Mouse (Mus musculus): ENCODE data around the gene Grik3. TPM values are rescaled to one million over a fixed set of nuclear protein-coding genes. Genes with fewer than 3 reads are reported as not detected.

Grik3 gene
- total RNA-seq, 2 experiments from 2014 or later: 47.3 to 51.5 TPM

DNA sequence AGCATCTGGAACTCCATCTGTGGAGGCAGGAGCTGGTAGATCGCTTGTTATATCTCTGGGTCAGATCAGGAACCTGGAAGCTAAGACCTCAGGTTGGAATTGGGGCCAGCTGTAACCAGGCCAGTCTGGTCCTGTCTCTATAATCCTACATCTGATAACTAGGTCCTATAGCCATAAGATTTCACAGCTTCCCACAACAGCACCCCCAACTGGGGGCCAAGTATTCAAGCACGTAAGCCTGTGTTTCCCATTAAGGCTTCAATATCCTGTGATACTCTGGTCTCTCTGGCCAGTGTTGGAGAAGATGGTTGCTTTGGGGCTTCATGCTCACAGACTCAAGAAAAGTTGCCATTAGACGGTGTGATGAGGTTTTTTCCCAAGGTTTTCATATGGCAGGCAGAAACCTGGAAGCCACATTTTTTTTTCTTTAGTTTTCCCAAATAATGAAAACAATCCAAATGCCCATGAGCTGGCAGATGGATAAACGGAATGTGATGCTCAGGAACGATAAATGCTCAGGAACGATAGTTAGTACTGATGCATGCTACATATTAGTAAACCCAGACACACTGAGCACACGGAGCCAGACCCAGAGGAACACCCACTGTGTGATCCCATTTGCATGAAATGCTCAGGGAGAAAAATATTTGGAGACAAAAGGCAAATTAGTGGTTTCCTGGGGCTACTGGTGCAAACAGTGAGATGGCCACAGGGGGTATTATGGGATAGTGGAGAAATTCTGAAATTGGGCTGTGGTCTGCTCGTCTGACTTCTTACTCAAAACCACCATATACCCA, 128.2 kb downstream of the Grik3 start:
- intact Hi-C loops (cut with DNase I): no loop called here
- no peak for DNase-seq (ENCODE audit: low spot score in 2 of 2)

DNA sequence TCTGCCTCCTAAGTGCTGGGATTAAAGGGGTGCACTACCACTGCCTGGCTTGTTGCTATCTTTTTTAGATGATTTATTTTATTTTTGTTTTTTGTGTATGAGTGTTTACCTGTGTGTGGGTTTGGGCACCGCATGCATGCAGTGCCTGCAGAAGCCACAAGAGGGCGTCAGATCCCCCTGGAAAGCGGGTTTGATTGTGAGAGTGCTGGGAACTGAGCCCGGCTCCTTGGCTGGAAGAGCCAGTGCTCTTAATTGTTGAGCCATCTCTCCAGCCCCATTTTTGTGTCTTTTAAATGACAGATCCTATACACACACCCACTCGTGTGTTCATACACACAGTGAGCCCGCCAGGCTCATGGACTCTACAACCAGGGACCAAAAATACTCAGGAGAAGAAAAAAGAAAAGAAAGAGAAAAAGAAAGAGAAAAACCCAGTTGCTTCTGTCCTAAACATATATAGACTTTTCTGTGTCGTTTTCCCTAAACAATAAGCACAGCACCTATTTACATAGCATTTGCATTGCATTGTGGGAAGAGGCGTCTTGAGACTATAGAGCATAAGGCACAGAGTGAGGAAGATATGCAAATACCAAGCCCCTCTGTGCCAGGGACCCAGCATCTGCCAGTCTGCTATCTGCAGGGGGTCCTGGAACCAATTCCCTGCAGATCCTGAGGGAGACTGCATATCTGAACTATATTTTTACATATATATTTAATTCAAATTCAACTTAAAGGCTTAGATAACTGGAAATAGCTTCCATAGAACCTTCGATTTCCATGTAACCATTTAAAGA, 134.6 kb downstream of the Grik3 start:
- intact Hi-C loops (cut with DNase I): no loop called here
- no peak for DNase-seq (ENCODE audit: low spot score in 2 of 2)

DNA sequence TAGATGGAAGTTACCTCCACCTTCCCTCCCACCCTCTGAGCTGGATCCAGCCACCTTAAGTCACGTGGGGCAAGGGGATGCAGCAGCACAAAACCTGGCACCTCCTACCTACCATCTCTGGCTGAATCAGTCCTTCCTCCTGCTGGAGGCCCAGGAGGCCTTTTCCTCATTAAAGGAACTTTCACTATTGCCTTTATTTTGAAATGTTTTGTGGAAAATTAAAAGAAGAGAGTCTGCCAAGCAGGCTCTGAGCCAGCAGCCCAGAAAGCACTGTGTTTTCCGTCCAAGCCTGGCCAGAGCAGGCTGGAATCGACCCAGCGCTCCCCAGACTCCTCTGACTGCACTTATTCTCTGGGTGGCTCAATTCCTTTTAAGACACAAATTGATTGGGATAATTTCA, 139.0 kb downstream of the Grik3 start:
- DNase-seq (ENCODE audit: low spot score in 2 of 2): peak in 1 of 2 experiments; percentile 40

DNA sequence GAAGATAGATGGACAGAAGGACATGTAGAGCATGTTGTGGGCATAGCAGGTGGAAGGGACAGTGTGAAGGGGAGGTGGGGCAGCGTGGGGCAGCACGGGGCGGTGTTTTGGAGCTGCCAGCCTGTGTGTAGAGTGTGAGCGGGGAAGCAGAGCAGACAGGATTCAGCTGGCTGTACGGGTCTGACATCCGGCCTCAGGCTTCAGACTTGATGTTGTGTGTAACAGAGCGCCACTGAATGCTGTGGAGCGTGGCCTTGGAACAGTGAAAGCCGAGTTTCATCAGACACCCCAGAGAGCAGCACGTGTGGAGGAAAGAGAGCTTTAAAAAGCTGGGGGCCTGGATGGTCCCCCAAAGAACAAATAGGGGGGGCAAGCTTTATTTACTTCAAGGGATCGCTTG, 144.5 kb downstream of the Grik3 start:
- no peak for DNase-seq (ENCODE audit: low spot score in 2 of 2)
- intact Hi-C loops (cut with DNase I): no loop called here

More for the DNA sequence above, 139.0 kb downstream of the Grik3 start:
- intact Hi-C loops (cut with DNase I): no loop called here

DNA sequence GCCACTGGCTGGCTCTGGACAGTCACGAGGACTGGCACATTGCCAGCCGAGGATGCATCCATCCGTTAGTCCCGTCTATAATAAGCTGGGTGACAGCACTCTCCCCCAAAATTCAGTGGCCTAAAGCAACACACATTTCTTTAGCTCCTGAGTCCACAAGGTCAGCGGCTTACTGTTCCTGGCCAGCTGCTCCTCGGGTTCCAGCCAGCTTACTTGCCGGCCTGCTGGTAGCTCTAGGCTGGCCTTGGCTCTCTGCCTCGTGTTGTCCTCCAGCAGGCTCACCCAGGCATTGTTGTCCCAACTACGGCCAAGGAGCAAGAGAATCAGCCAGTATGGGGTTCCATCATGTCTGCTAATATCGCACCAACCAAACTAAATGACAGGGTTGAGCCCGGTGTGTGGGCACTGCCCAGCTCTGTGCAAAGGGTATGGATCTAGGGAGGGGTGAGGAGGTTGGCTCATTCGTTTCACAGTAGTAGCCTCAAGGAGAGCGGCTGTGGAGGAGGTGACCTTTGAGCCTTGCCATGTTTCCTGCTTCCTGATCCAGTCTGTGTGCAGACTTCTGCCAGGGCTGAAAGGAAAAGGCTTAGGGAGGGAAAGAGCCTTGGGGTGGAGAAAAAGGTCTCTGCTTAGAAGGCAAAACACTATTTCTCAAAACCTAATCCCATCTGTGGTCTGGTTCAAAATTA, 146.3 kb downstream of the Grik3 start:
- DNase-seq (ENCODE audit: low spot score in 2 of 2): peak in 1 of 2 experiments; percentile 19
- intact Hi-C loops (cut with DNase I): no loop called here

DNA sequence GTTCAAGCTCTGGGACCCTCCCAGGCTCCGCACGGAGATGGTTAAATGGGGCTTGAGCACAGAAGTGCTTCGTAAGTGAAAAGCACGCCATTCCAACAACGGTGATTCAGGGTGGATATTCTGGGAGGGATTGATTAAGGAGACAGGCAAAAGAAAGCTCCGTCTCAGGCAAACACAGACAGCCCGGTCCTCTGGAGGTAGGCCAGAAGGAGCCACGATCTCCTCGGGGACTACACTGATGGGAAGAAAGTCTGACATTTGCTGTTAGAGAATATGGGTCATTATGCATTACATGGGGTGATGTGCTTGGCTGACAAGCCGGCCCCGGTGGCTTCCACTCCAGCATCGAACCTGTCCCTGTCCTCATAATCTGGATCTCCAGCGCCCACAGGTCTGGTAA, 146.9 kb downstream of the Grik3 start:
- intact Hi-C loops (cut with DNase I): no loop called here
- no peak for DNase-seq (ENCODE audit: low spot score in 2 of 2)

DNA sequence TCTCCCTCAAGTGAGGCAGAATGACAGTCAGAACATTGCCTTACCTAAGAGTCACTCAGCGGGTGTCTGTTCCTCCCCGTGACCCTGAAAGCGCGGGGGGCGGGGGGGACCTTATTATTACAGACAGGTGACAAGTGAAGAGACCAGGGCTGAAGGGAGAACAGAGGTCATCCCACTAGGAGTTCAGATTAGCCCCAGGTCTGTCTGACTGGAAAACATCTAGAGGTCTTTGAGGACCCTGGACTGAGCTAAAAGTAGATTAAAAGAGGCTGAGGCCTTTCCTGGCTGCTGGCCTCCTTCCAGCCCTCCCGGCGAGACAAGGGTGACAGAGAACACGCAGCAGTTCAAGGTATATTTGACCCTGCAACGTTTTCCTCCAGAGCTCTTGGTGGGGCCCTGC, 150.0 kb downstream of the Grik3 start:
- intact Hi-C loops (cut with DNase I): no loop called here
- no peak for DNase-seq (ENCODE audit: low spot score in 2 of 2)

DNA sequence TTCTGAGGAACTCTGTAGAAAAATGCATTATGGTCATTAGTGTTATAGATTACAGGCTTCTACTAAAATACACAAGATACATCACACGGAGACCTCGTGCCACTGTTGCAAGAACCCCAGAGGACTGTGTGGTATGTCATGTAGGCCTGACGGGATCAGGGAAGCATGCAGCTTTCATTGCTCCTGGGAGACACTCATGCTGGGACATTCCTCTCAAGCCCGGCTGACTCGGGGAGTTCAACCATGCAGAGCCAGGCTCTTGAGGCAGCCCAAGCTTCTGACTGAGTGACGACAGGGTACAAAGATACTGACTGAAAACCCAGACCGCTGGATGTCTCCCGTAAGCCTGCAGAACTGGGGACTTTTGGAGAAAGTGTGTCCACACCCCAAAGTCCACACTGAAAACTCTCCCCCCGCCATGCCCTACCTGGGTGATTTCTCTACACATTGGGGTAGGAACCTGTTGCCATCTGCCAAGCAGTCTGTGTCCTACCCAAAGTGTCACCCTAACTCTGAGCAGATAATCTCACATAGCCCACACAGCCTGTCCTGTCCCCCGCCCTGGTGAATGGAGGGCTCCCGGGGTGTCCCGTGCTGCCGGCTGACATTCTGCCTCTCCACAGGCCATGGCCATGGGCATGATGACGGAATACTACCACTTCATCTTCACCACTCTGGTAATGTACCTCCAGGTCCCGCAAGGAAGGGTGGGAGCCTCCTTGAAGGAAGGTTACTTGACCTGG, 150.6 kb downstream of the Grik3 start:
- DNase-seq (ENCODE audit: low spot score in 2 of 2): no peak
- intact Hi-C loops (cut with DNase I): no loop called here

DNA sequence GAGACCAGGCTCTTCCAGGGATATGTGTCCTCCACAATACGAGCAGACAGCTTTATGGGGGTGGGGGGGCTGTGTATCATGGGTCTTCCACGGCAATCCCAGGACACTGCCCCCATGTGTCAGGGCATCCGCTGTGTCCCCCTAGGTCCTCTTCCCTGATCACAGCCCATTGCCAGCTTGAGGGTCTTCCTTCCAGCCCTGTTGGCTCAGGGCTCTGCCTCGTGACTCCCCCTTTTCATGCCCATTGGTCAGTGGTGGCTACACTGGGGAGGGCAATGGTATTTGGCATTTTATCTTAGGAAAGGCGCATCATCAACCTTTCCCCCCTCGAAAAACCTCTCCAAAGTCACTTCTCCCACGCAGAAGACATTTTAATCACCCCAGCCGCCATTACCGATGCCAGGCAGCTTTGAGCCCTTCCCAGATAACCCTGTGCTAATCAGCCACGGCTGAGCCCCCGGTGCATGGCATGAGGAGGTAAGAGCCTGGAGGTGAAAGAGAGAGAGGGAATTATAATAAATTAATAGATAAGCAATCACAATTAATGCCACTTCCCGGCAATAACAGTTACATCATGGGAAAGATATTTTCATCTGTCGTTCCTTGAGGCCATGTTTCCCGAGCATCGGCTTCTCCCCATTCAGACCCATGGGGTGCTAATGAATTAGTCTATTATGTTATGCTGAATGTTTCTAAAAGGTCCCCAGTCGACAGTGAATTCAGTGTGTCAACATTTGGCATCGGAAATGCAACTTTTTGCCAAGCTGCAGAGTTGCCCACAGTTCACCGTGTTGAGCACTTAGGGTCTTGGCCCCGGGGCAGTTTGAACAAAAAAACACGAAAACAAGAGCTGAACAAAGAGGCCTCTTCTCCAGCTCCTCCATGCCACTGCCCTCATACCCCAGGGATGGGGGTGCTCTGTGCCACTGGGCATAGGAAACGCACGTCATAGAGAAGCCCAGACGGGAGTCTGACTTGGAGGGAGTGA, 154.4 kb downstream of the Grik3 start:
- peak; percentile 15 to 36 for DNase-seq (ENCODE audit: low spot score in 2 of 2)
- intact Hi-C loops (cut with DNase I): no loop called here

DNA sequence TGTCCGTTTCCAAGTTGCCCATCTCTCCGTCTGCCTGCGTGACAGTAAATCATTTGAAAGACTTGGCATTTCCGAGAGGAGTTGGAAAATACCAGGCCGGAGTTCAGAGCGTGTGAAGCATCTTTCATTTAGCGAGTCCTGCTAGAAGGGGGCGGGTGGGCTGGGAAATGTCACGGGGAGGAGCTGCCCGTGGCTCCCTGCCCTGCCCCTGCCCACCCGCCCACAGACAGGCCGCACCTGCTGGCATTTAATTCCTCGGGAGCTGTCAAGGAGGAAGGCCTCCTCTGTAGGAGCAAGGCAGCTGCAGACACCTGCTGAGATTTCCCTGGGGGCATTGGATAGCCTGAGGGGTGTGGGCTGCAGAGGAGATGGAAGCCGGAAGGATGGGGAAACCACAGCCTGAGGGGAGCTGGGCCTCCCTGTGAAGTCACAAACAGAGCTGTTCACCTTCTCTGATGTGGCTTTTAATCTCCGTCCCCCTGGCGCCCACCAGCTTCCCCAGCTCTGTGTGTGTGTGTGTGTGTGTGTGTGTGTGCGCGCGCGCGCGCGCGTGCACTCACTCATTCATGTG, 161.3 kb downstream of the Grik3 start:
- intact Hi-C loops (cut with DNase I): no loop called here
- DNase-seq (ENCODE audit: low spot score in 2 of 2): no peak

DNA sequence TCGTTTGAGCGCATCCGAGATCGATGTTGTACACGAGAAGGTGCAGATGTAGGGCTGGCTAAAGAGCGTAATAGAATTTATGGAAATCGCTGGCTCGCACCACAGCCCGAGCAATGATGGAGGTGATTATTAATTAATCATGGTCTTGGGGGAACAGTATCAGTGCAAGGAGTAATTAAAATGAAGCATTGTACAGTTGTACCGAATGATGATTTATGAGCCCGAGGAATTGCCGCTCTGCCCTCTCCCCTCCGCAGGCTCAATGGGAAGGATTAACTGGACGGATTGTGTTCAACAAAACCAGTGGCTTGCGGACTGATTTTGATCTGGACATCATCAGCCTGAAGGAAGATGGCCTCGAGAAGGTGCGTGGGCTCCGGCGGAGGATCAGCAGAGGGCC, 165.5 kb downstream of the Grik3 start:
- intact Hi-C loops (cut with DNase I): no loop called here
- DNase-seq (ENCODE audit: low spot score in 2 of 2): no peak

DNA sequence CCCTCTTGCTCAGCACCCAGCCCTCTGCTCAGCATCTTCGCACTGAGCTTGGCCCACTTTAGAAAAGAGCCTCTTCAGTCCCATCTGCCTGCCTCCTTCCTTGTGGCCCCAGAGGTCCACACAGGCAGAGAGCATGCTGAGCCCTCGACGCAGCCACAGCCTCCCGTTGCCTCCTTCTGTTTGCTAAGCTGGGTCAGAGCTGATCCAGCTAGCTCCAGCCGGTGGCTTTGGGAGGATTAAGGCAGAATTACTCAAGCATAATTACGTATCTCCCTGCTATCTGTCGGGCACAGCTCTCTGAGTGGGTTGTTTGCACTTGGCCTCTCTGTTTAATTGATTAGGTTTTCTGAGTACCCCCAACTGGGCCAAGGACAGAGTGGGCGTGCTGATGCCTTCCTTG, 167.9 kb downstream of the Grik3 start:
- DNase-seq (ENCODE audit: low spot score in 2 of 2): no peak
- intact Hi-C loops (cut with DNase I): no loop called here

DNA sequence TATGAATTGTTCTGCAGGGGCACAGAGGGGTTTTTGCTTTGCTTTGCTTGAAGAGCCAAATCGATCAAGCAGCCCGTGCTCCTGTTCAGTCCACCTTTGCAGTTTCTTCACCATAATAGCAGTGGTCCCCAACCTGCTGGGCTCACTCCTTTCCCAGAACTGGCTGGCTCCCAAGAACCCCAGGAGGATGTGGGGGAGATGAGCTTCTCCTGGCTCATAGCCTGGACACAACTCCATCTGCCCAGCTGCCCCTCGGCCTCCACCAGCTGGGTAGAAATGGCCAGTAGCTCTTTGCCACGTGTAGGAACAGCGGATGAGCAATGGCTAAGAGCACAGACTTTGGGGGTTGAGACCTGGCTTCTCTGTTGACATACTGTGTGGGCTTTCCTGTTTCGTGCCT, 171.5 kb downstream of the Grik3 start:
- intact Hi-C loops (cut with DNase I): no loop called here
- no peak for DNase-seq (ENCODE audit: low spot score in 2 of 2)

DNA sequence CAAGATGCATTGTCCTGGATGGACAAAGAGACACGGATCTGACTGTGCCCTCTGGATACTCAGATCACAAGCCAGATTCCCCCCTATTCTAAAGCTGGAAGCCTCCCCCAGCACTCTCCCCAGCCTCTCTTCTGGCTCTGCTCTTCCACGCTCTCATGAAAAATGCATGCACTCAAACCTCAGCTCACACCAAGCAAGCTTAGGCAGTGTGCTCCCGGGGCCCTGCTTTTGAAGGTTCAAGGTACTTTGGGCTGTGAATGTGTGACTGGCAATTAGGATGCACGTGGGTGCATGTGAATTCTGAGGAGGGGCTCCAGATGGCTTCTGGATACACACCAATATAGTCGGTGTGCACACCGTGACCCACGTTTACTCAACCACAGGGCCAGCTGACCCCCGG, 172.8 kb downstream of the Grik3 start:
- no peak for DNase-seq (ENCODE audit: low spot score in 2 of 2)
- intact Hi-C loops (cut with DNase I): no loop called here

DNA sequence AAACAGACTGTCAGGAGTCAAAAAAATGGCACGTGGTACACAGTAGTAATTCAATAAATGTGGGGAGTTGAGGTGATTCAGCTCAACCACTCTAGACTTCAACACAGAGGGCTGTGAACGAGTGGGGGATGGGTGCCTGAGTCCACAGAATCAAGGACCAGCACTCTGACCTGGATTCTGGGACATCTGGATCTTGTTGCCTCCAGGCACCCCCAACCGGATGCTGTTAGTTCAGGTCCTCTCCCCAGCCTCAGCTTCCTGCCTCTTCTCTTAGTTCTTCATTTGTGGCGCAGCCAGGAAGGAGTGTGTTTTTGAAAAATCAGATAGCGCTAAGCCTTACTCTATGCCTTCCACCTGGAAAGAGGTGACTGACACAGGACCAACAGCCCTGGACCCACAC, 175.5 kb downstream of the Grik3 start:
- intact Hi-C loops (cut with DNase I): no loop called here
- DNase-seq (ENCODE audit: low spot score in 2 of 2): no peak

DNA sequence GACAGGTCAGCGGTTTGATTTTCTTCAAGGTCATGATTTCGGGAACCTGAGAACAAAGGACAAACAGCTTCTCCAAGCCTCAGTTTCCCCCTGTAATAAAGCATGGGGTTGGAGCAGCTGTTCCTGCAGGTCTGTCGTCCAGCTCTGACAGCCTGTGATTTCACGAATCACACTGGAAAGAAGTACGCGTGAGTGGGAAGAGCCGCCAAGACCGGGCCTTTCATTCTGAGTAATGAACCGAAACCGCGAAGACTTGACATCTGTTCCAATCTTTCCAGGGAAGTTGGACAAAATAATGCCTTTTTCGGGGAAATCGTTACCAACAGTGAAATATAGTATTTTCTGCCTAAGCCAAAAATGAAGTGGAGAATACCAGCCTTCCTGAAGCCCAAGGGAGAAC, 191.5 kb downstream of the Grik3 start:
- intact Hi-C loops (cut with DNase I): no loop called here
- DNase-seq (ENCODE audit: low spot score in 2 of 2): peak; percentile 31 to 43

DNA sequence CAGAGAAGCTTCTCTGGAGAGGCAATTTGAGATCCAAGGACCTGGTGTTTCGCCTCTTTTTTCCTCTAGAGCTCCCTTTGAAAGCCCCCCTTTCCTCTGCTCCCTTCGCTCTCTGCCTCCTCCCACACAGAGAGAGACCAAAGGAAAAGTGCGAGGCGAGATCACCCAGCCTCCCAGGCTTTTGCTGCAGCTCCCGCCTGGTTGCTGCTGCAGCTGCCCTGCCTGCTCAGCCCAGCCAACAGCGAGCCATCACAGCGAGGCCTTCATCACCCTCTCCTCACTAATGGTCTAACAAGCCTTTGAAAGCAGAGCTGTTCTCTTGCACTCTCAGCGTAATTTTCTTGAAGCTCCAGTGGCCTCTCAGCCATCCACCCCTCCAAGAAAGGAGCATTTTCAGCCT, 196.6 kb downstream of the Grik3 start:
- intact Hi-C loops (cut with DNase I): no loop called here
- DNase-seq (ENCODE audit: low spot score in 2 of 2): no peak

DNA sequence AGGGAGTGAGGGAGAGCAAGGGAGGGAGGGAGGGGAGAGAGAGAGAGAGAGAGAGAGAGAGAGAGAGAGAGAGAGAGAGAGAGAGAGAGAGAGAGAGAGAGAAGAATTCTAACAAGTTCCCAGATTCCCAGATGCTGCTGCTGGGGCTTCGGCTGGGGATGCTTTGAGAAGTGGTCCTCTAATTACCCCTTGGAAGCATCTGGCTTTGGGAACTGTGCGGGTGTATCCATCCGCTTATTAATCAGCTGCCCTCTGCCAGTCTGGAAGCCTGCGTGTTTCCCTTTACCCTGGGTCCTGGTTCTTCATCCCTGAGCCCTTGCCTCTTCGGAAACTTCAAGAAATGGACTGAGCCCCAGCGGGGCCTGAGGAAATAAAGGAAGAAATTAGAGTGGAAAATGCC, 204.9 kb downstream of the Grik3 start:
- intact Hi-C loops (cut with DNase I): no loop called here
- DNase-seq (ENCODE audit: low spot score in 2 of 2): no peak

Data from left cerebral cortex, postnatal 14 days (tissue).